Mouse (Mus musculus) frontal cortex, postnatal 10 days (tissue): ENCODE measurements around the gene Retnlb.
"Not testable (repeated sequence)": the region's sequence is repeated elsewhere in the genome, so short reads cannot be mapped to it uniquely, and the experiment has no call there.

Experiments used
- DNase-seq, 2 experiments: peaks; one replicate each; pipeline ENCODE4 v3.0.0; 2022; ENCODE audit warnings: low spot score in 2 of 2, mixed read lengths in 1 of 2

The Retnlb gene

DNA sequence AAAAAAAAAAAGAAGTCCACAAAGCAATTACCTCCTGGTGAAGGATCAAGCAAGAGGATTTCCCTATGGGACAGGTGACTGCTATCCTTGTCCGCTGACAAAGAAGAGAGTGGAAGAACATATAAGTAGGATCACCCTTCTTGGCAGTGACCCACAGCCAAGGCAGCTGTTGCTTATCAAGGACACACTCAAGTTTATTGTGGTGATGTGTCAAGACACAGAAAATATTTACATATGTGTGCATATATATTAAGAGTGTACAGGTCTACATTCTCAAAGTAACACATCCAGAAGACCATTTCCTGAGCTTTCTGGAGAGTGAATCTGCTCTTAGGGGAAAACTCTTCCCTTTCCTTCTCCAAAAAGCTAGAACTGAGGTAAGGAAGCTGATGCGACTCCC is at the start of gene Retnlb:
TSS of gene Retnlb (plus strand) at position 162 of the 400 bp plus-strand sequence.
- no peak for DNase-seq

DNA sequence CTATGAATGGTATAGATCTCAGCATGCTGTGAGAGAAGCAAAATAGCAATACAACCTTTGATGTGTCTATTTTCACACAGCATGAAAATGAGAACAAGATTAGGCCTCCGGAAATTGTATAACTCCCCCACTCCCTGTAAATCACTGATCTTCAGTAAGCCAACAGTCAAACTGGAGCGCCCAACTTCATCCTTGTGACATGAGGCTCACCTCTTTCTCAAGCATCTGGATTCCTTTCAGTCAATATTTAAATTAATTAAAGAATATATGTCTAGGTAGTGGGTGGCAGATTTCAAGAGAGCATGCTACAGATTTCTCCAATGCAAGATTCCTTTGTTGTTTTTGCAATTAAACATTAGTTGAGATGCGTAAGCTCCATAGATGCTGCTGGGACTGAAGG is 47.5 kb upstream of the Retnlb start:
- no peak for DNase-seq

DNA sequence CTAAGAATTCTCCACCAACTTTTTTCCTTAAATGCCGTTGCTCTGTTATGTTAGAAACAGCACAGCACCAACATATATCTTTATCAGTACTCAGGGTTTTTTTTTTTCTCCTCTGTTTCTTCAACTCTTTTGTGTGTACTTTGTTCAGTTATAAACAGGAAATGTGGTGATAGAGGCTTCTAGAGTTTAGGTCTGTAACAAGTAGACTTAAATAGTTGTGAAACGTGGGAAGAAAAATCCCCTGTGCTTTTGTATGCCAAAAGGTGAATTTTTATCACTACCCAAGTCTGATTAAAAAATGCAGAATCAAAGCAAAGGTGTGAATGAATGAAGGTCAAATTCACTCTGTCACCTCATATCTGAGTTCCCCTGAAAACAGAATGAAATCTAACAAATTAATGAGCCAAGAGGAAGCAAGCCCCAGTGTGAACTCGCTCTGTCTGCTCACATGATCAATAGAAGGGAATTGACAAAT is 44.6 kb upstream of the Retnlb start, which contains the start of gene Trat1:
TSS of gene Trat1 (minus strand) at position 51 of the 475 bp plus-strand sequence.
- DNase-seq, result no peak

DNA sequence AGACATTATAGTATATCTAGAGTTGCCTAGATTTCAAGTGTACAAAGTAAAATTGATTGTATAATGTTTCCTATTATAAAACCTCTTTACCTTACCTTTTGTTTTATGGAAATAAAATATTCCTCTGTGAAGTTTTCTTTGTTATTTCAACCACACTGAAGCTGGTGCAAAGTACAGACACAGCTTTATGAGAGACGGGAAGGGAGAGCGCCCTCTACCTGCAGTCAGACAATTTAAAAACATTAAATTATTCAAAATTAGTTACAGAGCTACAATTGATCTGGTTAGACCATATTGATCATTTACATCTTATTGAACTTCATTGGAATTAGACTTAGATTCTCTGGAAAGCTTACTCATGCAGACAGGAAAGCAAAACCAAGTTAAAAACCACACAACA is 39.4 kb upstream of the Retnlb start:
- DNase-seq, result no peak

DNA sequence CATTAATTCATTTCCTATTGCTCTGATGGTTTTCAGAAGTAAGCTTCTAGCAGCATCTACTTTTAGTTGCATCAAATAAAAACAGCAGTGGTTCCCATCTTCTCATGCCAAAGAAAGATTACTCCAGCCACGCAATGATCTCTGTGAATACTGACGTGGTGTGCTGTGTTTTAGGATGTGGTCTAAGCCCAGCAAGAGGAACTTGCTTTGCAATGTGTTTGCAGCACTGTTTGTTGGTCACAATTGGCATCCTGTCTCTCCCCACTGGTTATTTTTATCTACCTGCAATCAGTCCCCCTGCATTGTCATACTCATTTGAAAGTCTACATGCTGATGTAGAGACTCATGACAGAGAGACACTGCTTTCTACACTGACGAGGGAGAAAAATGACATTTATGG is 30.4 kb upstream of the Retnlb start:
- no peak for DNase-seq

DNA sequence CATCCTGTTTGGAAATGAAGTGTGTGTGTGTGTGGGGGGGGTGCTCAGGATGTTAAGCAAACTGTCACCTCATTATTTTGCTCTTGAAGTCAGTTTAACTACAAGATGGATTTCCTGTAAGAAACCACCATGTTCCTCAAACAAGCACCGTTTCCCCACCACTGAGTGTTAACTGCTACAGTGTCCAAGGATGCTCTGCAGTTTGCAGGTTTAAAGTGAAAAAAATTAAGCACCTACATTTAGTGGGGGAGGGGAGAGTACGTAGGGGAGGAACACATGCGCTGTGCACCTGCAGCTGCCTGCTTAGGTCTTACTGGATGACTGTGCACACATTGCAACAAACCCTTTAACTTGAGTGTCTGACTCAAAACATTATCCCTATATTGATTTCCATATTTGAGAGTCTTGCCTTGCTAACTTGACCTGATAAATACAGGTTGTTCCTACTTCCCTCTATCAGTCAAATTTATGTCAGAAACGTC is 27.9 kb upstream of the Retnlb start:
- no peak for DNase-seq

DNA sequence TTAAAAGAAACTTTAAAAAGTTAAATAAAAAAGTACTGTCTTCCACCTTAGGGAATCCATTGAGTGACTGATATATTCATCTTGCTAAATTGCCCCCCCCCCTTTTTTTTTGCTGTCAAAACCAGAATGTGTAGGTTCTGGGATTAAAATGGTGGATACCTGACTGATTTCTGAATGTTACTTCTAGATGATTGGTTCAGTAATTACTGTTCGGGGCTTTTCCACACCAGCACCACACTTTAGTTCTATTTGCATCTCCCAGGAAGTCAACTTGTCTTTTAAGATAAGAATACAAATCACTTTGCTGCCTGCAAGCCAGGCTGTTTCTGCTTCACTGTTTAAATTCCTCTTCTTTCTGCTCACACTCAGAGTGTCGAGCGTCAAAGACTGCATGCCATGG is 18.4 kb upstream of the Retnlb start:
- DNase-seq, result no peak

DNA sequence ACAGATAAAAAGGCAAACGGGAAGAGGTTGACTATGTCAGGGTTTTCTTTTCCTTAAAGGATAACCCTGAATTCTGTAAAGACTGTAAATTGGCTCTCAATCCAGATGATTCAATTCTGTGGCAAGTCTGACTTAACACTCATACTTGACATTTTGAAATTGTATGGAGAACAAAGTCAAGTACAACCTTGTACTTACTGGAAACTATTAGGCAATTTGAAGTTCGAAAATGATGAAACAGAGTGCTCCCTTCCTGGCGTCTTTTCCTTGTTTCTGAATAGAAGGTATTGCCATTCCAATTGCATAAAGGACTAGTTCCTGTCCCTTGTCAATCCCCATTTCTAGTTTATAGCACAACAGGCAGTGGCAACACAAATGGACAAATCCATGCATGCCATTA is 17.2 kb upstream of the Retnlb start:
- no peak for DNase-seq

DNA sequence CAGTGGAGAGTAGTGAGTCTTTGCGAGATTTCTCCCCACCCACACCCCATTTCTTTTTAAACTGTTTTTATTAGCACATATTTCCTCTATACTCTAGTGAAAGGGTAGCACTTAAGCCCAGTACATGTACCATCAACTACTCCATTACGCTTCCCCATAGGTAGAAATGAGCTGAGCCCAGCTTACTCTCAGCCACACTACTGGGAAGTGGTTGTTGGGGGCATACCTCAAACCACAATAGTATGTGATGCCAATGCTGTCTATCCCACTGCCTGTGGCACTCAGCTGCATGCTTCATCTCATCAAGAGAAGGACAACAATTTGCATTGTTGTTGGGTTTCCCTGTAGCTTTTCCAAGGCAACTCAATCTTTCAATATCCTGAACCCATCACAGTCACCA is 15.8 kb upstream of the Retnlb start:
- DNase-seq, result no peak

DNA sequence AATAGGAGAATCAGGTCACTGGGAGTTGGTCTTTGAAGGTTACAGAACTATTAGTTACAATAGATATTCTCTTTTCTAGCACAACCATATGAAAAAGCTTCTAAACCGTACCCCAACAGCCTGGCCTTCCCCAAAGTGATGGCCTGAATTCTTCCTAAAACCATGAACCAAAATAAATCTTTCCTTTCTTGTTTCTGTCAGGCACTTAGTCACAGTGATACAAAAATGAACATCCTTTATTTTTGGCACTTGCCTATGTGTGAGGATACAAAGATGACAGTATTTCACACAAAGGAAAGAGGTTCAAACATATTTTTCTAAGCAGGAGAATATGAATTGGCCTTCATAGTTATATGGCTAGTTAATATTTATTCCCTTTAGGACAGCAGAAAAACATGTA is 11.2 kb upstream of the Retnlb start:
- DNase-seq, result no peak

DNA sequence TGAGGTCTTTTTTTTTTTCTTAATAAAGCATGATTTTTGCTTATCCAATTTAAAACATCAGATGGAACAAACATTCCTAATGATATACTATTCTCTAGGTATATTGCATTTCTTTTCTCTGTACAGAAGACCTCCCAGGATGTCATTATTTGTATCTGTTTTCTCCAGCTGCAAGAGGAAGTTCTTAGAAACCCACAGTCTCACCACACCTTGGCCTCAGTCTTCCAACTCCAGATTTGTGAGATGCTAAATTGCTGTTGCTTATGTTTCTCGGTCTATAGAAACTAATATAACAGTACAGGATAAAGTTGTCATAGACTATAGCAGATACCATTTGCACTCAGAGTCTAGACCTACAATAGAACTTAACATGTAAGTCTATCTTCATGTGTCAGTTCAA is 10.1 kb upstream of the Retnlb start:
- DNase-seq, result no peak

DNA sequence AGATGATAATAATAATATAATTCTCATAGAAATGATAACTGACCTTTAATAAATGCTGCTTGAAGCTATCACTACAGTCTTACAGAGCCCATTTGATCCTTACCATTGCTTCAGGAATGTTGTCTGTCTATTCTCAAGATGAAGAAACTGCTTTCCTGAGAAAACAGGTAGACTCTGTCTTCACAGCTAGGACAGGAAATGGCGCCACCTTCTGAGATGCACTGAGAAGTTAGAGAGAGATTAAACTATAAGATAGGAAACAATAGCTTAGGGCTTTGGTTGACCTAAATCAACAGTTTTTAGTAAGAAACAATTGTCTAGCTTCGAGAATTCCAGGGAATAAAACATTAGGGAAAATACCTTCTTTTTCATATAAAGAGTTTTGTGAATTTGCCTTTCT is 7.3 kb upstream of the Retnlb start:
- DNase-seq, result no peak

DNA sequence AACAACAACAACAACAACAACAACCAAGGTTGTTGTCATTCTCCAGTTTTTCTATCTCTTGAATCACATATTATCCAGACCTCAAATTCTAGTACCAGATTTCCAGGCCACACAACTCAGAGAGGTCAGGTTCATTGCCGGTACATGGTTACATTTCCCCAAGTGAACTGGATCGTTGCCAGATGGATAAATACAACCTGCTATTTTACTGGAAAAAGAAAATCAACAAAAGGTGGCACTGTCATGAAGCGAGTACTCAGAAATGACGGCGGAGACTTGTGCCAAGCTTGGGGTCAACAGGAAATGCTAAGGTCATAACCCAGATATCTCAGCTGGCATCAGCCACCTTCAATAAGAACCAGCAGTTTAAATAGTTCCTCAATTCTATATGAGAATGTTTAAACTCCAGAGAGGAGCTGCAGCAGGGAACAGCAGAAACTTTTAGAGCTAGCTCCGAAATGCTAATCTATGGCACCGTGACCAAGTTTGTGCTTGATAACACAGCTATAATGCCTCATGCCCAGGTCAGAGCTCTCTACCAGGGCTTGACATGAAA is 4.7 kb upstream of the Retnlb start:
- DNase-seq, result no peak

DNA sequence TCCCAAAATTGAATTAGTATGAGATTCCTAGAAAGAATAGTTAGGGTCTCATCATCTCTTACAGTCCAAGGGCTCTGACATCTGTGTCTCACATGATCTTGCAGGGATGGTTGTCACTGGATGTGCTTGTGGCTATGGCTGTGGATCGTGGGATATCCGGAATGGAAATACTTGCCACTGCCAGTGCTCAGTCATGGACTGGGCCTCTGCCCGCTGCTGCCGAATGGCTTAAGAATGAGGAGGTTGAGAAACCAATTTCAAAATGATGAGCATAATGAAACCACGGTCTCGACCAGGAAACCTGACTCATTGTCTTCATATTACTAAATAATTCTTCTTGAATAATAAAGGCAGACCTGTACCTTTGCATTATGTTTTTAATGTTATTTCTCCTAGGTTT is 1.9 kb downstream of the Retnlb start:
- DNase-seq, result no peak

DNA sequence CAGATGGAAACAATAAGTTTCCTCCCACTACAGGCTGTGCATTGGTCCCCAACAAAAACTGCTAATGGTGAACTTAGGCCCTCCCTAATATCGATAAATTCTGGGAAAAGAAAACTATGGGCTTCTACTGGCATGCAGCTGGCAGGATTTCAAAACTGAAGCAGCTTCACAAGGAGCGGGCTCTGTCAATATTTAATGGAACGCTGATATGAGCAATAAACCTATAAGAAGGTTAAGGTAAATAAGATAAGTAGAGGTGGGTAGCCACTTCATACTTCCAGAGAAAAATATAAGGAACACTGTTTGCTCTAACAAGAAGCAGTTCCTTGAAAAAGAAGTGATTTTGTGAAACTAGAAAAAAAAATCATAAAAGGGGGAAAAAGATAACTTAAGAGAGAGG is 9.8 kb downstream of the Retnlb start:
- DNase-seq, result no peak

DNA sequence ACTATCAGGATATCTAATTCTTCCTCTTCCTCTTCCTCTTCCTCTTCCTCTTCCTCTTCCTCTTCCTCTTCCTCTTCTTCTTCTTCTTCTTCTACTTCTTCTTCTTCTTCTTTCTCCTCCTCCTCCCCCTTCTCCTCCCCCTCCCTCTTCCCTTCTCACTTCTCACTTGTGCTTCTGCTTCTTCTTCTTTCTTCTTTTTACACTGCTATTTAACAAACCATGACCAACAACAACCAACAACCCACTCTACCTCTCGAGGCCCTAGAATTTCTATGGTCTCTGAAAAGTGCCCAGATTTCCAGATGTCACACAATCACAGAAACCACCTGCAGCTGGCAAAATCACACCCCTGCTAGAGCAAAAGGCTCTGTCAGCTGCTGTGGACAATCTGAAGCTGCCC is 11.0 kb downstream of the Retnlb start:
- DNase-seq, result no peak

DNA sequence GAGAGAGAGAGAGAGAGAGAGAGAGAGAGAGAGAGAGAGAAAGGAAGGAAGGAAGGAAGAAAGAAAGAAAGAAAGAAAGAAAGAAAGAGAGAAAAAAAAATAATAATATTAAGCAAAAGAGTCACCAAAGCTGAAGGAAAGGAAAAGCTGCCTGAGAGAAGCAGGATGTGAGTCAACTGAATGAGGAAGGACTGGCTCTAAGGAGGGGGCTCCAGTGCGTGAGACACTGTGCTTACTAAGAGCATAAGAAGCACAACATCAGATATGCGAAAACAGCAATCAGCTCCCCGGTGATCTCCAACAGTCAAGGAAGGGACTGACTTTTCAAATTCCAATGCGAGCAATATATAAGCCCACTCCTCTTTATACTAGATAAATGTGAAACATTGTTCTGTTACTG is 12.4 kb downstream of the Retnlb start:
- no peak for DNase-seq

DNA sequence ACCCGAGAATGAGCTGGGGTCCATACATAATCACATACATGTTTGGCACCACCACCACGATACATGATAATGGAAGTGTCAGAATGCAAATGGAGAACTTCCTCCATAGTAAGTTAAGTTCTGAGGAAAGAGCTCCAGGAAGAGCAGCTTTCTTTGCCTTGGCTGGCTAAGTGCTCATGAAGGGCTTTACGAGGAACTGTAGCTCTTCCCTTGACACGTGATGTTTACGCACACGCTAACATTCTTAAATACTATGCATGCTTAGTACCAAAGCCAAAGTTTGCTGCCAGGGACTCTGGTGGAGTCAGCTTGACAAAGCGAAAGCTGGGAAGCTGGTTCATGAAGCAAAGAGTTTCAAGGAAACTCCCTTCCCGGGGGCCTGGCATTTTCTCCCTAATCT is 15.4 kb downstream of the Retnlb start:
- no peak for DNase-seq

DNA sequence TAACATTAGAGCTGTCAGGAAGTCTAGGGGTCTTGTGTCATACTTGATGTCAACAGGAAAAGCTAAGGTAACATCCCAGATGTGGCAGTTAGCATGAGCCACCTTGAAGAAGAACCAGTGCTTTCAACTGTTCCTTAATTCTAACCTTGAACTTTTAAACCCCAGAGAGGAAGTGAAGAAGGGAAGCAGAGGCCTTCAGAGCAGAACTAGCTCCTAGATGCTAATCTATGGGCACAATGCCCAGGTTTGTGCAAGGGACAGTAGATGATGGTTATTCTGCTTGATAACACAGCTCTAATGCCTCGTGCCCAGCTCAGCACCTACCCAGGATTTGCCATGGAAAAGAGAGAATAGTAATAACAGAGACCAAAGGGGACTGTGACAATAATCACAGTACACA is 17.0 kb downstream of the Retnlb start:
- not testable (repeated sequence) for DNase-seq

DNA sequence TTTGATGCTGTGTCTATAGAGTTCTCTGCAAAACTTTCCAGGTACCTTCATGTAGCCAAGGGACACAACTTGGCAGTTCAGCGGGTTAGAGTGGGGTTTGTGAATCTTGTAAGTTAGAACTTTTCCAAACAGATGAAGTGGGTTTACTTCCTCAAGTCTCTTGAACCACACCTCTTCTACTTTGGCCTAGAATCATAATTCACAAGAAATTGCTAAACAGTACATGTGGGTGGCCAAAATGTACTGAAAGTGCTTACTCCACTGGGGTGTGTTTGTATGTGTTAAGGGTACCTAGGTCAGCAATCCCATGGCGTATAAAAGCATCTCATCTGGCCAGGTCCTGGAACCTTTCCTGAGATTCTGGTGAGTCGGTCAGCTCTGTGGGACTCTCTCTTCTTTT is 25.6 kb downstream of the Retnlb start, which contains the start of gene Retnla:
TSS of gene Retnla (plus strand) at position 286 of the 400 bp plus-strand sequence.
- DNase-seq, result no peak

DNA sequence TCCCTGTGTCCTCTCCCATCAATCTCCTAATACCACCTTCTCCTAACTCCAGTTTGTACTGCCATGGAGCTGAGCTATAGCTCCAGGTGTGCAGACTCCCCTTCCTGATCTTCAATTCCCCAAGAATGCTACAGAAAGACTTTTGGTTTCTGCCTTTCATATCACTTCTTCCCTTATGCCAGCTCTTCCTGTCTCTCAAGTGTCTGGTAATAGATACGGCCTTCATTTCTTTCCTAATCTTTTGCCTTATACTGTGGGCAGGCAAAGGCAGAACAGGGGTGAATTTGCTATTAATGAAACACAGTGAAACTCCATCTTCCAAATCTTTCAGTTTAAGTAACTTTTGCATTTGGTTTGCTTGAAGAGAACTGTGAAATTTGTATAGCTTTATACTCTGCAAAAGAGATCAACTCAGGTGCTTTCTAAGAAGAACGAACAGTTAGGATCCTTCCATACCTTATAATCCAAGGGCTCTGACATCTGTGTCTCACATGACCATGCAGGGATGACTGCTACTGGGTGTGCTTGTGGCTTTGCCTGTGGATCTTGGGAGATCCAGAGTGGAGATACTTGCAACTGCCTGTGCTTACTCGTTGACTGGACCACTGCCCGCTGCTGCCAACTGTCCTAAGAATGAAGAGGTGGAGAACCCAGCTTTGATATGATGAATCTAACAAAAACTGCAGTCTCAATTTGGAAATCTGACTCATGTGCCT is 27.2 kb downstream of the Retnlb start:
- no peak for DNase-seq

DNA sequence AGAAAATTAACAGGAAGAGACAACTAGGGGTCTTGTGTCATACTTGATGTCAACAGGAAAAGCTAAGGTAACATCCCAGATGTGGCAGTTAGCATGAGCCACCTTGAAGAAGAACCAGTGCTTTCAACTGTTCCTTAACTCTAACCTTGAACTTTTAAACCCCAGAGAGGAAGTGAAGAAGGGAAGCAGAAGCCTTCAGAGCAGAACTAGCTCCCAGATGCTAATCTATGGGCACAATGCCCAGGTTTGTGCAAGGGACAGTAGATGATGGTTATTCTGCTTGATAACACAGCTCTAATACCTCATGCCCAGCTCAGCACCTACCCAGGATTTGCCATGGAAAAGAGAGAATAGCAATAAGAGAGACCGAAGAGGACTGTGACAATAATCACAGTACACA is 48.3 kb downstream of the Retnlb start:
- DNase-seq, result not testable (repeated sequence)

DNA sequence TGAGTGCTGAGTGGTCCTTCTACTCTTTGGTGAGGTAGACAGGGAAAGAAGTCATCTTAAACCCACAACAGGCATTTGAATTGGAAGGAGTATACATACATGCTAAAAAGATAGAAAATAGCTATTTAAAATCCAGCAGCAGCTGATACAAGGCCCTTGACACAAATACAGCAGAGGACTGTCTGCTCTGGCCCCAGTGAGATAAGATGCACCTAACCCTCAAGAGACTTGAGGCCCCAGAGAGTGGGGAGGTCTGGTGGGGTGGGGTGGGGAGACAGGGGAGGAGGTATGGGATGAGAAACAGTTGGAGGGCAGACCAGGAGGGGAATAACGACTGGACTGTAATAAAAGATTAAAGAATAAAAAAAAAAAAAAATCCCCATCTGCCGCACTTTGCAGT is 51.0 kb downstream of the Retnlb start:
- no peak for DNase-seq
